Mouse (Mus musculus) ES-E14 (cell line): Measurements from ENCODE around the gene Hoxa5. TPM values are rescaled to one million over a fixed set of nuclear protein-coding genes. Genes with fewer than 3 reads are reported as not detected.

Source experiments
- DNase-seq: peaks from one replicate; pipeline ENCODE4 v3.0.0-alpha.2; 2013; ENCODE audit warnings: low read depth, low spot score
- H3K27ac ChIP-seq: 2 replicates; pipeline ENCODE4 v1.5.1; 2012; ENCODE audit warnings: low read depth, mild to moderate bottlenecking, low read length, moderate library complexity, mixed read lengths; ENCODE audit not compliant: poor library complexity, insufficient read depth, severe bottlenecking
- H3K36me3 ChIP-seq: 2 replicates; pipeline ENCODE4 v1.6.1; 2012; ENCODE audit warnings: mild to moderate bottlenecking, low read length, moderate library complexity, mixed read lengths; ENCODE audit not compliant: control insufficient read depth, poor library complexity, insufficient read depth, severe bottlenecking
- H3K4me1 ChIP-seq, 2 experiments: fragments of 150-350 bp in 1 of 2; sonication (generic) in 1 of 2; 2 replicates each; pipeline ENCODE4 v1.6.1; 2012; ENCODE audit warnings: low read length in 2 of 2, mild to moderate bottlenecking in 1 of 2, mixed read lengths in 1 of 2; ENCODE audit not compliant: control insufficient read depth in 2 of 2, insufficient read depth in 2 of 2, poor library complexity in 1 of 2
- H3K4me3 ChIP-seq, 2 experiments: fragments of 150-350 bp in 1 of 2; sonication (generic) in 1 of 2; 2 replicates each; pipeline ENCODE4 v1.5.1; 2012; ENCODE audit warnings: low read length in 2 of 2, low read depth in 1 of 2, mild to moderate bottlenecking in 1 of 2, mixed read lengths in 1 of 2; ENCODE audit not compliant: insufficient read depth in 1 of 2, poor library complexity in 1 of 2, severe bottlenecking in 1 of 2
- H3K9ac ChIP-seq: 2 replicates; pipeline ENCODE4 v1.6.1; 2012; ENCODE audit warnings: low read depth, mild to moderate bottlenecking, low read length, mixed read lengths; ENCODE audit not compliant: poor library complexity, insufficient read depth, severe bottlenecking
- H3K9me3 ChIP-seq: fragments of 150-350 bp; sonication (generic); 2 replicates; pipeline ENCODE4 v1.6.1; 2012; ENCODE audit warnings: low read depth, mild to moderate bottlenecking, low read length; ENCODE audit not compliant: control insufficient read depth, insufficient read depth
- CHD2 ChIP-seq: IDR thresholded peaks from 2 replicates; pipeline ENCODE4 v1.6.1; 2014; ENCODE audit warnings: mild to moderate bottlenecking, low read depth, low read length, inconsistent platforms
- HCFC1 ChIP-seq: IDR thresholded peaks from 2 replicates; pipeline ENCODE4 v1.6.1; 2012; ENCODE audit warnings: low read length, inconsistent platforms, borderline replicate concordance; ENCODE audit not compliant: insufficient read depth
- MAFK ChIP-seq: IDR thresholded peaks from 2 replicates; pipeline ENCODE4 v1.6.1; 2014; ENCODE audit warnings: mild to moderate bottlenecking, low read depth, low read length, inconsistent platforms; ENCODE audit not compliant: insufficient read depth
- ZC3H11A ChIP-seq: IDR thresholded peaks from 2 replicates; pipeline ENCODE4 v1.6.1; 2012; ENCODE audit warnings: low read depth, mild to moderate bottlenecking, inconsistent platforms, low read length, borderline replicate concordance
- ZNF384 ChIP-seq: IDR thresholded peaks from 2 replicates; pipeline ENCODE4 v1.6.1; 2012; ENCODE audit warnings: low read depth, low read length, inconsistent platforms
- in situ Hi-C, 2 experiments: fragments of 600-800 bp; cut with MboI; formaldehyde crosslinking; loops; one replicate each; pipeline ENCODE4 v1.15.1; 2025; ENCODE audit warnings: low sequenced_read_pairs in 2 of 2, inconsistent platforms in 1 of 2; ENCODE audit not compliant: unreplicated experiment in 2 of 2
- total RNA-seq: library from RNA; depleted of rRNA; stranded (reverse); fragments of 300-350 nt; gene quantifications from 2 replicates; pipeline ENCODE4 v1.2.3, GENCODE M21; 2012

Gene Hoxa5
- total RNA-seq, 1 experiment, result 0.49 TPM

DNA sequence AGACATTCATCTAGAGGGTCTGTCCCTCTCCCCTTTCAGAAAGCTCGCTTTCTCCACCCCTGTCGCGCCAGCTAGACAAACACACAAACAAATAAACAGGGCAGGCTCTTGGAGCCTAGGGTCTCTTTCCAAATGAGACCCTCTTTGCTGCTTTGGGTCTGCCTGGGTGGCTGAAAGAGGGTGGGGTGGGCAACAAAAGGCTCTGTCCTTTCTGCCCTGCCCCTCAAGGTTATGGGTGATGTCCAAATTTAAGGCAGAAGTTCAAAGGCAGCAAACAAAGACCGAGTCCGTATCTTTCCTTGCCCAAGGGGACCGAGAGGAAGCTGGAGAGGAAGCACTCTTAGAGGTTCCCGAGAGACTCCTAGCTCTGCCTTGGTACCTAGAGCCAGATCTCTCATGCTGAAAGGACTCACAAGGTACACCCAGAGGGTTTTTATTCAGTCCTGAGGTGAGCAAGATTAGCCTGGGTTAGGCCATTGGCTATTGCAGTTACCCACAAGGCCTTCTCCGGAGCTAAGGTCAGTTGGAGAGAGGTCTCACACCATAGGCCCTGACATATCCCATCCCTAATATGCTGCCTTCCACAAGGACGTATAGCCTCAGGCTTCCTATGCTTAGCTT lies 36.7 kb upstream of the Hoxa5 start:
- Histone ChIP-seq H3K36me3 (no peaks in the 10 kb centered on the region), H3K4me3 (no peak overlapping the region), H3K9ac (no peak overlapping the region), H3K9me3 (no peaks in the 10 kb centered on the region), H3K27ac (no peak overlapping the region), H3K4me1 (peaks cover 0 to 6% of the 10 kb centered on the region in 2 experiments; a peak in 2 of 4 replicates)
- in situ Hi-C loops, result no loop called here
- TF ChIP-seq MAFK (no peak), ZNF384 (no peak), ZC3H11A (no peak), CHD2 (no peak), HCFC1 (no peak)
- DNase-seq, result no peak

DNA sequence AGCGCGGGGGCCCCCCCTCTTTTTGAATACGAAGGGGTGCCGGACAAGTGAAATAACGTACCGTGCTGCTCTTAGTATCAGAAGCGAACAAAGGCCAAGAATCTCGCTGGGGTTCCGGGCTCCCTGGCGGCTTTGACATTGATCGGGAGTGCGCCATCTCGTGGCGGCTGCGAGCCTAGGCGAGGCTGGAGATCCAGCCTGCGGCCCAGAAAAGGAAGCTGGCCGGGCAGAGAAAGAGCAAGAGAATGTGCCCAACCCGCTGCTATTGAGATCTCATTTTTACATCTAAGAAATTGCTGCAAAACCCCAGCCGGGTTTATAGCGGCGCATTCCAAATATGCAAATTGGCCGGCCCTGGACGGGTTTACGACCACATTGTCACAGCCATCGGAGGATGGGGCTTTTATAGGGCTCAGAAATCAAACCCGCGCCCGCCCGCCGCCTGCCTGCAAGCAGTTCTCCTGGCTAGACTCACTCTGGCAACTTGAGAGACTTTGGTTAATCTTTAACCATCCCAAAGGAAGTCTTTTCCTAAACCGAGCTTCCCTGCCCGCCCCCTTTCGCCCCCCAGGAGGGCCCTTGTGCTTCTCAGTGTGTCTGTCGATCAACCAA lies 36.1 kb upstream of the Hoxa5 start, which contains the start of gene Hoxa10:
Gene Hoxa10, minus strand, starts transcription at position 466 of the 612 bp plus-strand sequence.
- H3K9me3 ChIP-seq, result no peaks in the 10 kb centered on the region
- TF ChIP-seq MAFK, result no peak
- no peak for TF ChIP-seq CHD2
- TF ChIP-seq ZNF384, result no peak
- no peak for TF ChIP-seq ZC3H11A
- TF ChIP-seq HCFC1, result no peak
- no peak within 1 kb of the TSS for H3K9ac ChIP-seq
- in situ Hi-C loops, result no loop called here
- no peaks in the 10 kb centered on the region for H3K36me3 ChIP-seq
- peak within 1 kb of the TSS in 1 of 2 experiments; percentile 30; a peak in 1 of 4 replicates for H3K4me3 ChIP-seq
- no peak within 1 kb of the TSS for H3K27ac ChIP-seq
- H3K4me1 ChIP-seq, result peaks cover 0 to 6% of the 10 kb centered on the region in 2 experiments; a peak in 2 of 4 replicates
- no peak for DNase-seq

DNA sequence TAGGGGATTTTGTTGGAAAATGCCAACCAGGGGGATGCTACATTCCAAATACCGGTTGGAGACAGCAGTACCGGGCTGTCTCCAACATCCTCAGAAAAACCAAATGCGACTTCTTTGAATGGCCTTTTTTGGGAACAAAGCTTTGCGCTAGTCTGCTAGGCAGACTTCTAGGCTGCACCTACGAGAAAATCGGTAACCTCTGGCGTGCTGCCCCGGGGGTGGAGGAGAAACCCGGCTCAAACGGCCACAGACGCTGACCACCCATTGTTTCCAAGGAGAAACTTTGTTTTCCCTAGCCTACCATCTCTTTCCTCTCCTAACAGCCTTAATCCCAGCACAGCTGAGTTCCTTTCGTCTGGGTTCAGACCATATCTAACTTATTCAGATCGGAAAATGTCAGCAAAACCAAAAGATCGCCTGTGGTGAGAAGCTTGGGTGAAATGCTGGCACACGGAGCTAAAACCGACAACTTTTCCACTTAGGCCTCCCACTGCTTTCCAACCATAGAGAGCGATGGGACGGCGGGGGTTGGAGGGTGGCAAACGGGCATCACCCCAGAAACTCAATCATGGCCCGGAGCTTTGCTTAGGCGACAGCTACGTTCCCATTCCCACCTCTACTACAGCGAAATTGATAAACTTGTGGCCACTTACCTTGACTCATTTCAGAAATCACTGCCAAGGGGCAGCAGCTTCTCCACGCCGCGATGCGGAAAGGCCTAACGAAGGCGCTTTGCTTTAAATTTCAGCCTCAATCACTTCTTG lies 35.4 kb upstream of the Hoxa5 start:
- peak overlapping the region in 1 of 2 experiments; percentile 30; a peak in 1 of 4 replicates for H3K4me3 ChIP-seq
- DNase-seq, result no peak
- TF ChIP-seq HCFC1 (no peak), CHD2 (no peak), MAFK (no peak), ZNF384 (no peak), ZC3H11A (no peak)
- no peaks in the 10 kb centered on the region for H3K36me3 ChIP-seq
- no peaks in the 10 kb centered on the region for H3K9me3 ChIP-seq
- peaks cover 0 to 6% of the 10 kb centered on the region in 2 experiments; a peak in 2 of 4 replicates for H3K4me1 ChIP-seq
- in situ Hi-C loops, result no loop called here
- no peak overlapping the region for H3K27ac ChIP-seq
- H3K9ac ChIP-seq, result no peak overlapping the region

DNA sequence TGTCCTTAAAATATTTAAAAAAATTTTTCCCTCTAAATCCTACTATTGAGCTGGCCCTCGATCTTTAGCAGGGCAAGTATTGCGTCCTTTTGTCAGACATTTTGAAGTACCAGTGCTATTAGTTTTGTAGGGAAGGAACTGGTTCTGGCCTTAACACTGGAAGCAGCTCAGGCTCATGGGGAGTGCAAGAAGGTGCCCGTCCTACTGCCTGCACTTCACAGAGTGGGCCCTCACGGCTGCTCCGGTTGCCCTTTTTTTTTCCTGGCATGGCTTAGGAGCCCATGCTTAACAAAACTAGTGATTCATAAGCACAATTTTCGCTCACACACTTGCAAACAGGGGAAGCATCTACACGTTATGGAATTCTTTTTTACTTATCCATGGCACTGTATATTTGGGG lies 34.6 kb upstream of the Hoxa5 start:
- Histone ChIP-seq H3K9ac (no peak overlapping the region), H3K27ac (no peak overlapping the region), H3K36me3 (no peaks in the 10 kb centered on the region), H3K4me3 (no peak overlapping the region), H3K4me1 (peaks cover 0 to 6% of the 10 kb centered on the region in 2 experiments; a peak in 2 of 4 replicates), H3K9me3 (no peaks in the 10 kb centered on the region)
- TF ChIP-seq MAFK (no peak), ZC3H11A (no peak), CHD2 (no peak), HCFC1 (no peak), ZNF384 (no peak)
- no peak for DNase-seq
- in situ Hi-C loops, result no loop called here
